Mouse (Mus musculus): Measurements from ENCODE around the gene Adad2.

DNA sequence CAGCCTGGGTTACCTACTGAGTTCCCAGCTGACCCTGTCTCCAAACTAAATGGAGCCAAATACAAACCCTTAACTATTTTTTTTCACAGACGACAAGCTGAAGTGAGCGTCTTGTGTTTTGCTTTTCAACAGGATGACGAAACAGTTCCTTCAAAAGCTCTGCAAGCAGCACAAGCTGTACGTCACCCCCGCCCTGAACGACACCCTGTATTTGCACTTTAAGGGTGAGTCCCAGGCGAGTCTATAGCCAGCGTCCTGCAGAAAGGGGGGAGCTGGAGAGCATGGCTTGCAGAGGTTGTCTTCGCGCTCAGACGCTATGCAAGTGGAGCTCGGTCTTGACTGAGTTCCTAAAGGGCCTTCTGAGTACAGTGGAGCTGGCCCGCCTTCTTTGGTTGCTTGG, 33.5 kb upstream of the Adad2 start:
- TF ChIP-seq POLR2A (IDR thresholded peaks at IDR 0.05; ENCODE audit: low read depth, low read length) (no peak), CTCF (IDR thresholded peaks at IDR 0.05; ENCODE audit: extremely low read depth, insufficient read depth, insufficient read length, insufficient replicate concordance) (no peak)

Measured in spleen, adult 2 months (tissue).